Mouse (Mus musculus) stomach, postnatal 0 days (tissue): ENCODE data around the gene Ankrd44.

Experiments used
- CTCF ChIP-seq: IDR thresholded peaks from 2 replicates; pipeline ENCODE4 v1.5.1; 2016; ENCODE audit warnings: antibody characterized with exemption, low read depth, mild to moderate bottlenecking, moderate library complexity
- EP300 ChIP-seq: optimal IDR thresholded peaks from 2 replicates; pipeline ENCODE3; 2016; ENCODE audit warnings: antibody characterized with exemption

- no peak for TF ChIP-seq CTCF
- TF ChIP-seq EP300 = no peak
Measured at GRCm38 (mm10) chr1:54749516-54749915, 176.7 kb downstream of the Ankrd44 start.
